Mouse (Mus musculus) lung, embryonic 15.5 days (tissue): ENCODE data around the gene Mtfp1. TPM values are rescaled to one million over a fixed set of nuclear protein-coding genes. Genes with fewer than 3 reads are reported as not detected.

Source experiments
- ATAC-seq: fragments of 200-750 bp; cut with Nextera tagmentation; 2 replicates; pipeline ENCODE4 v1.8.0; 2017; ENCODE audit warnings: moderate number of reproducible peaks, borderline replicate concordance; ENCODE audit not compliant: low FRiP score, low TSS enrichment; ENCODE audit errors: extremely low read depth
- H3K27ac ChIP-seq: fragments of 300-500 bp; sonication (generic); 2 replicates; pipeline ENCODE4 v1.5.1; 2015; ENCODE audit warnings: moderate library complexity, mild to moderate bottlenecking, inconsistent platforms
- H3K27me3 ChIP-seq: fragments of 300-500 bp; sonication (generic); 2 replicates; pipeline ENCODE4 v1.6.1; 2015; ENCODE audit warnings: inconsistent platforms
- H3K36me3 ChIP-seq: fragments of 300-500 bp; sonication (generic); 2 replicates; pipeline ENCODE4 v1.6.1; 2015; ENCODE audit warnings: inconsistent platforms
- H3K4me1 ChIP-seq: fragments of 300-500 bp; sonication (generic); 2 replicates; pipeline ENCODE4 v1.6.1; 2015; ENCODE audit warnings: inconsistent platforms
- H3K4me2 ChIP-seq: fragments of 300-500 bp; sonication (generic); 2 replicates; pipeline ENCODE4 v1.6.1; 2015; ENCODE audit warnings: inconsistent platforms, mild to moderate bottlenecking, moderate library complexity
- H3K4me3 ChIP-seq: fragments of 300-500 bp; sonication (generic); 2 replicates; pipeline ENCODE4 v1.5.1; 2015; ENCODE audit warnings: mild to moderate bottlenecking, inconsistent platforms
- H3K9ac ChIP-seq: fragments of 300-500 bp; sonication (generic); 2 replicates; pipeline ENCODE4 v1.6.1; 2015; ENCODE audit warnings: inconsistent platforms
- H3K9me3 ChIP-seq: fragments of 300-500 bp; sonication (generic); 2 replicates; pipeline ENCODE4 v1.6.1; 2016; ENCODE audit warnings: inconsistent platforms
- WGBS: fragments of 180-500 bp; shearing (Covaris S2); methylation state at CpG from one replicate; pipeline ENCODE4 v1.1.7; 2015; 5-methylcytosine and 5-hydroxymethylcytosine counted together
- polyA plus RNA-seq: library from polyadenylated mRNA; unstranded; fragments of >200 nt; fragmentation: Nextera tagmentation; extraction: Ambion mirVana; gene quantifications from 2 replicates; pipeline ENCODE4 v1.2.1, GENCODE M21; 2015

The Mtfp1 gene
- polyA plus RNA-seq, 1 experiment from 2014 or later: 9.9 TPM

DNA sequence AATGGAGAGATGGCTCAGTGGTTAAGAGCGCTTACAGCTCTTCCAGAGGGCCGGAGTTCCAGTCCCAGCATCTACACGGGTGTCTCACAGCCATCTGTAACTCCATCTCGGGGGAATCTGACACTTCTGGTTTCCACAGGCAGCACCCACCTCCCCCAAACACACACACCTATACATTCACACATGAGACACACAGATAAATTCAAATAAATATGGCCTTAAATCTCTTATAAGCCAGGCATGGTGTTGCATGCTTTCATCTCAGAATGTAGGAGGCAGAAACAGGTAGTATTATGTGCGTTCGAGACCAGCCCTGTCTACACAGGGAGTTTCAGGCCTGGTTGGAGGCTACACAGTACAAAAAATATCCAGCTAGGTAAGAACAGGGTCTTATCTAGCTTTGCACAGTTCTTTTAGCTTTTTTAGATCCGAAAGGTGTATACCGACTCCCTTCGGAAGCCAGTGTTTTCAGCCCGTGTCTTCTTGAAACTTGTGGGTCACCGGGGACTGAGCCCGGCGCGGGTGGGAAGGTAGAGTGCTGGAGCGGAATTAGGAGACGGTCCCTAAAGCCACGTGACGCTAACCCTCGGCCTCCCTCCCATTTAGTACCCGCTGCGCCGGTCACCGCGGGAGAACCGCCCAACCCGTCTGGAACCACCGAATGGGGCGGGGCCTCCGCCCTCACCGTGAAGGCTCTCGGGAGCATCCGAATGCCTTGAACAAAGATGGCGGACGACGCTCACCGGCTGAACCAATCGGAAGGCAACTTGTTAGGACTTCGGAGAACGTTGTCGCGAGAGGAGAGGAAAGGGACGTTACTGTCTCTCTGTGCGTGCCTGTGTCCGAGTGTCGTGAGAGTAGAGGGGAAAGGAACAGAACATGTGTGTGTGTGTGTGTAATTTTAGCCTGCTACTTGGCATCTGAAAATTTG is 1.1 kb upstream of the Mtfp1 start:
- 2% methylated on average over 45 of the region's 45 CpGs for WGBS
- H3K27ac ChIP-seq: peak overlapping the region; percentile 84
- peaks cover 1% of the 10 kb centered on the region; the same call in 1 of the 2 replicates for H3K36me3 ChIP-seq
- peak overlapping the region; percentile 89 for H3K4me2 ChIP-seq
- peak overlapping the region; percentile 54 for H3K4me3 ChIP-seq
- H3K27me3 ChIP-seq: no peaks in the 10 kb centered on the region
- peak; percentile 95 for ATAC-seq
- H3K9me3 ChIP-seq: no peaks in the 10 kb centered on the region
- H3K9ac ChIP-seq: peak overlapping the region; percentile 67
- peaks cover 19% of the 10 kb centered on the region for H3K4me1 ChIP-seq

- Histone ChIP-seq H3K4me2 (peak overlapping the region; percentile 89), H3K9me3 (no peaks in the 10 kb centered on the region), H3K27ac (peak overlapping the region; percentile 83), H3K4me3 (peak overlapping the region; percentile 54), H3K36me3 (peaks cover 8% of the 10 kb centered on the region; the same call in 1 of the 2 replicates), H3K27me3 (no peaks in the 10 kb centered on the region), H3K9ac (peak overlapping the region; percentile 48), H3K4me1 (peaks cover 19% of the 10 kb centered on the region)
- WGBS: 8% methylated on average over 23 of the region's 24 CpGs
- no peak for ATAC-seq
Measured at GRCm38 (mm10) chr11:4094378-4095170, 671 bp downstream of the Mtfp1 start.

- H3K4me1 ChIP-seq: peaks cover 19% of the 10 kb centered on the region
- no peaks in the 10 kb centered on the region for H3K27me3 ChIP-seq
- no peak overlapping the region for H3K27ac ChIP-seq
- H3K36me3 ChIP-seq: peaks cover 8% of the 10 kb centered on the region; the same call in 1 of the 2 replicates
- WGBS: 72% methylated on average over 18 of the region's 18 CpGs
- H3K4me3 ChIP-seq: 0 out of 2 replicates have a peak overlapping the region, but pooled peaks have one; percentile 54
- no peak for ATAC-seq
- H3K9ac ChIP-seq: no peak overlapping the region
- H3K4me2 ChIP-seq: peak overlapping the region; percentile 89; the same call in 1 of the 2 replicates
- no peaks in the 10 kb centered on the region for H3K9me3 ChIP-seq
Measured at GRCm38 (mm10) chr11:4093459-4094377, 1.5 kb downstream of the Mtfp1 start.

DNA sequence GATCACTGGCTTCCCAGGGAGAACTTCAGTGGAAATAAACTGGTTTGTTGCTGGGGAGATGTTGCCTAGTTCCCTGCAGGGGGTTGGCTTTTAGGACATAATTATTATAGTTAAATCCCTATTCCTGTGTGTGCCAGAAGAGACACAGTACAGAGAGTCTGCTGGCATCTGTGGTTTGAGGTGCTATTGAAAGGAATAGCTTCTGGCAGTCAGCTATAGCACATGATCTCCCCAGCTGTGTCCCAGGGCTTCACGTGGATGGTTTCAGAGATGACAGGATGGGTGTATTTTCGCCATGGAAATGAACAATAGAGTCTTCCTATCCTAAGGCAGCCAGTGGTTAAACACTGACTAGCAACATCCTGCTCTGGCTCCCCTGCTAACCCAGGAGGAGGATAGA is 8.0 kb downstream of the Mtfp1 start:
- ATAC-seq: no peak
- Histone ChIP-seq H3K9me3 (no peaks in the 10 kb centered on the region), H3K27me3 (no peaks in the 10 kb centered on the region), H3K4me2 (no peak overlapping the region), H3K9ac (no peak overlapping the region), H3K4me1 (no peaks in the 10 kb centered on the region), H3K36me3 (peaks cover 8% of the 10 kb centered on the region; the same call in 1 of the 2 replicates), H3K4me3 (no peak overlapping the region), H3K27ac (no peak overlapping the region)
- 59% methylated on average over 2 of the region's 2 CpGs for WGBS

GRCm38 (mm10) chr11:4086246-4086645 is 9.0 kb downstream of the Mtfp1 start:
- no peak overlapping the region for H3K4me3 ChIP-seq
- H3K9me3 ChIP-seq: no peaks in the 10 kb centered on the region
- ATAC-seq: no peak
- H3K27ac ChIP-seq: no peak overlapping the region
- no peak overlapping the region for H3K9ac ChIP-seq
- WGBS: 48% methylated on average over 1 of the region's 1 CpGs
- no peak overlapping the region for H3K4me2 ChIP-seq
- H3K27me3 ChIP-seq: no peaks in the 10 kb centered on the region
- H3K36me3 ChIP-seq: peaks cover 6% of the 10 kb centered on the region; the same call in 1 of the 2 replicates
- H3K4me1 ChIP-seq: no peaks in the 10 kb centered on the region

GRCm38 (mm10) chr11:4083316-4084078 is 11.7 kb downstream of the Mtfp1 start:
- Histone ChIP-seq H3K27ac (no peak overlapping the region), H3K4me3 (no peak overlapping the region), H3K27me3 (no peaks in the 10 kb centered on the region), H3K9ac (no peak overlapping the region), H3K36me3 (no peaks in the 10 kb centered on the region), H3K9me3 (no peaks in the 10 kb centered on the region), H3K4me2 (no peak overlapping the region), H3K4me1 (no peaks in the 10 kb centered on the region)
- WGBS: 31% methylated on average over 5 of the region's 5 CpGs
- no peak; the same call in 1 of the 2 replicates for ATAC-seq

GRCm38 (mm10) chr11:4080219-4080618 is 15.0 kb downstream of the Mtfp1 start:
- no peak overlapping the region for H3K4me2 ChIP-seq
- H3K4me3 ChIP-seq: no peak overlapping the region
- ATAC-seq: no peak
- no peaks in the 10 kb centered on the region for H3K4me1 ChIP-seq
- no peak overlapping the region for H3K9ac ChIP-seq
- no peak overlapping the region for H3K27ac ChIP-seq
- no peaks in the 10 kb centered on the region for H3K27me3 ChIP-seq
- no peaks in the 10 kb centered on the region for H3K36me3 ChIP-seq
- H3K9me3 ChIP-seq: no peaks in the 10 kb centered on the region
- 4% methylated on average over 4 of the region's 4 CpGs for WGBS

DNA sequence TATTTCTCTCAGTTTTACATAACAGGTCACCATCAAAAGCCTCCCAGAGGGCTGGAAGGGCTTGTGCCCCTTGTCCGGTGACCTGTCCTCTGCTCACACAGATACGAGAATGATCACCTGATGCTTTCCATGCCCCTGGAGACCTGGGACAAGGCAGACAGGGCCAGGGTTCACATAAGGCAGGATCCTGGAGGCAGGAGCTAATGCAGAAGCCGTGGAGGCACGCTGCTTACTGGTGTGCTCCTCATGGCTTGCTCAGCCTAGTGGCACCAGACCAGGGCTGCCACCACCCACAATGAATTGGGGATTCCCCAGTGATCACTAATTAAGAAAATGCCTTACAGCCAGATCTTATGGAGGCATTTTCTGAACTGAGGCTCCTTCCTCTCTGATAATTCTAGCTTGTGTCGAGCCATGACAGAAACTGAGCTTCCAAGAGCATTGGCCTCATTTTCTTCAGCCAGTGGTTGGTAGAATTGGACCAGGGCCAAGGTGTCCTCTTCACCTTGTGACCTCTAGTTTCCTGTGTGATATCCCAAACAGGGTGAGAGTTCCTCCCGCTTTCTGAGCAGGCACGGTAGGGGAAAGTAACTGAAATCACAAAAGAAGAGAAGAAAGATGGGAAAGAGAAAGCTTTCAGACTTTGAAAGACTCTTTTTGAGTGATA is 16.8 kb downstream of the Mtfp1 start:
- no peaks in the 10 kb centered on the region for H3K9me3 ChIP-seq
- no peak overlapping the region for H3K4me3 ChIP-seq
- H3K36me3 ChIP-seq: no peaks in the 10 kb centered on the region
- no peak for ATAC-seq
- H3K4me2 ChIP-seq: no peak overlapping the region
- H3K4me1 ChIP-seq: no peaks in the 10 kb centered on the region
- no peaks in the 10 kb centered on the region for H3K27me3 ChIP-seq
- no peak overlapping the region for H3K9ac ChIP-seq
- 75% methylated on average over 7 of the region's 7 CpGs for WGBS
- H3K27ac ChIP-seq: no peak overlapping the region

DNA sequence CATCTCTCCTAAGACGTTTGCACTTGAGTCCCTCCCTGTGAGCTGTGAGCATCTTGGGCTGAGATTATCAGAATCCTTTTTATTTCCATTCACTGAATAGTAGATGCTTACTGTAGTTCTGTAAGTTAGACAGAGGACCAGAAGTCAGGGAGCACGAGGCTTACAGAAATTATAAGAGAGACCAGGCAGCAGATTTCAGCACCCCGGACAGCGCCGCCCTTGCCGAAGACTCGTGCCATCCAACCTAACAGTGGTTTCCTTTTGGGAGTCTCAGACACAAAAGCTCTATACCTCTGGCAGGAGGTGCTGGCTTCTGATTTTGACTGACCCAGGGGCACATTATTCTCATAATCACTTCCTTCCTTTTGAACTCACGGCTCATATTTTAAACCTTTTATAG is 18.6 kb downstream of the Mtfp1 start:
- no peak overlapping the region for H3K4me2 ChIP-seq
- H3K4me1 ChIP-seq: no peaks in the 10 kb centered on the region
- no peak overlapping the region for H3K27ac ChIP-seq
- 13% methylated on average over 8 of the region's 8 CpGs for WGBS
- H3K36me3 ChIP-seq: no peaks in the 10 kb centered on the region
- no peaks in the 10 kb centered on the region for H3K9me3 ChIP-seq
- no peak overlapping the region for H3K4me3 ChIP-seq
- ATAC-seq: no peak
- no peak overlapping the region for H3K9ac ChIP-seq
- no peaks in the 10 kb centered on the region for H3K27me3 ChIP-seq

GRCm38 (mm10) chr11:4069664-4070063 is 25.6 kb downstream of the Mtfp1 start:
- ATAC-seq: no peak
- H3K9me3 ChIP-seq: no peaks in the 10 kb centered on the region

More at GRCm38 (mm10) chr11:4069664-4070063, 25.6 kb downstream of the Mtfp1 start:
- no peaks in the 10 kb centered on the region for H3K4me1 ChIP-seq
- no peaks in the 10 kb centered on the region for H3K27me3 ChIP-seq
- H3K27ac ChIP-seq: no peak overlapping the region
- no peaks in the 10 kb centered on the region for H3K36me3 ChIP-seq
- H3K9ac ChIP-seq: no peak overlapping the region
- no peak overlapping the region for H3K4me3 ChIP-seq
- 60% methylated on average over 1 of the region's 1 CpGs for WGBS
- no peak overlapping the region for H3K4me2 ChIP-seq
